Mouse (Mus musculus) kidney, adult 9 months (tissue): ENCODE data around the gene Hoxd9.
A peak's percentile ranks its signal among the peaks of the same experiment; 100 is the strongest.

ENCODE experiments used
- DNase-seq: peaks from one replicate; pipeline ENCODE4 v3.0.0; 2022

Hoxd9 gene

DNA sequence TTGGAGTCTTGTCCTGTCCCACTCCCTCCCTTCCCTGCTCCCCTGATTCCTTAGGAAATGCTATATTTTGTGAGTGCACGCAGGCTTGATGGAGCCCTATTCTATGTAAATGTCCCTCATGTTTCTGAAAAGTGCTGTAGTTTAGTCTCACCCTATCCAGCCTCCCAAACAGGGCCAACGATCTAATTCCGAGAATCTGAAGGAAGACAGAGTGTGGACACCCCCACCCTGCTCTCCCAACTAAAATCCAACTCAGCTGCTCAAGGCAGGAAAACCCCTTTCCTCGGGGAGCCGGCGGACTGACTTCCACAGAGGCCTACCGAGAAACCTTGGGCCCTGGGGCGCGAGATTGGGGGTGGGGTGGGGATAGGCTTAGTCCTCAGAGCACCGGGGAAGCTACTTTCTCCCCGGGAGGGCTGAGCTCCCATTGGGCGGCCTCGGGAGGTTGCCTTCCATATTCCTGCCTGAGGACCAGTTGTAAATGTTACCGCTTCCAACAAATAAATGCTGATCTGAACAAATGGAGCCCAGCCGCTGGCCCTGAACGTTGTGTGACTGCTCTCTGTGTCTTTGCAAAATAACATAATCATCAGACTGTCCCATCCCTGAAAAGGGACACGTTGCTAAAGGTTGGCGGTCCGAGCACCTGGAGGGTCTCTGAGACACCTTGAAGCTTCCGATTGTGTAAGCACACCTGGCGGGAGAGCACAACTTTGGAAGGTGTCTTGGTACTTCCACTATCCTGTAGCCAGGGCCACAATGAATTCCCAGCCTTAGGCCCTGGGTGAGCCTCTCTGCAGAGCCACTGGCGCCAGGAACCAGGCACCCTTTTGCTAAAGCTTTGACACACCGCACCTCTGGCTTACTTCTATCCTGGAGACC lies 2.4 kb downstream of the Hoxd9 start:
- no peak for DNase-seq

DNA sequence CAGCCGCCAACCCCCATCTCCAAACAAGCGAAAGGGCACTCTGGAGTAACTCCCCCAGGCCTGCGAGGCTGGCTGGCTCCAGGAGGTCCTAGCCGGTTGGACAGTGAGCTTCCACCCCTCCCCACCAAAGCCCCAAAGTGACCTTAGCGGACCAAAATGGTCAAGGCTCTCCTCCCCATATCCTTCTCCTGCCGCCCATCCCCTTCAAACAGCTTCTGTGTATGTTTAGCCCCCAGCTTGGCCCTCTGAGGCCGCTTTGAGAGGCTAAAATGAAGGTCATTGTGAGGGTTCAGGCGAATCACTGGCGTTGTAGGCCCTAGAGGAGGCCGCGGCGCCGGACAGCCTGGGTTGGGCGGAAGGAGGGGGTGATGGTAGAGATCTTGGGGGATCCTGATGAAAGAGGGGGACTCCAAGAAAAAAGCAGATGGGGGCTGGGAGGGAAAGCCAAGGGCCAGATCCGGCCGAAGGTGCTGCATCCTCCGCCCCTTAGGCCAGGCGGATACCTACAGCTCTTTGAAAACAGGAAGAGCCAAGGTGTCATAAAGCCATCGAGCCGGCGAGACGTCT lies 3.1 kb downstream of the Hoxd9 start:
- DNase-seq: peak; percentile 65

DNA sequence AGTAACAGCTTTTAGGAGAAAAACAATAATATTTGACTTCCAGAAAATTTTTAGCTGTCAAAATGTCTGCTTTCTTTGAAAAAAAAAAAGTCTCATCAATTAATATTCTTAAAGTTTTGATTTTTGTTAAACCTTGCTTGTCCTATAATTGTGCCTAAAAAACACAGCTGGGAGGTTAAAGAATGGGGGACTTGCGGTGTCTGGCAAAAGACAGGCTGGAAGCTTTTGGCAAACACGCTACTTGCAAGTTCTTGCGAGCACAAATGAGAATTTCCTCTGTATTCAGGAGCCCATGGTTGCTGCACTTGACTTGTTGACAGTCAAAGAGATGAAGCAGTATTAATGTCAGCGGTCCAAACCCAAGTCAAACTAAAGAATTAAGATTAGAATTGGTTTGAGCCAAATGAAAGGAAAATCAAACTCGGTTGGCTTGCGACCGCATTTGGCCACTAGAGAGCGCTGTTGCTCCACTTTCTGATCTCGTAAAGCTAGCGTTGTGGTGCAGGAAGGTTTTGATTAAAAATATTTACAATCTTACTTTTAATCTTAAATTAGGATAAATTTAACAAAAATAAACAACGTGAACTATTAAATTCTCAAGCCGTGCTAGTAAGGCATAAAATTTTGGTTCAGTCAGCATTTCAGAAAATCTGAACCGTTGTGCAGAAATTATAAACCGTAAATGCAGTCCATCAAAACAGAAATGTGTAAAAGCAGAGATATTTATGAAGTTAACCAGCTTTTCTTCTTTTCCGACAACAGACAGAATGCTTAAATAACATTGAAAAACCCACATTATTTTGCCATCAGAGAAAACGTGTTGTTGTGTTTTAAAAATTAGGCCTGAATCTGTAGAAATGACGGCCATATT lies 4.7 kb downstream of the Hoxd9 start:
- peak; percentile 88 for DNase-seq

DNA sequence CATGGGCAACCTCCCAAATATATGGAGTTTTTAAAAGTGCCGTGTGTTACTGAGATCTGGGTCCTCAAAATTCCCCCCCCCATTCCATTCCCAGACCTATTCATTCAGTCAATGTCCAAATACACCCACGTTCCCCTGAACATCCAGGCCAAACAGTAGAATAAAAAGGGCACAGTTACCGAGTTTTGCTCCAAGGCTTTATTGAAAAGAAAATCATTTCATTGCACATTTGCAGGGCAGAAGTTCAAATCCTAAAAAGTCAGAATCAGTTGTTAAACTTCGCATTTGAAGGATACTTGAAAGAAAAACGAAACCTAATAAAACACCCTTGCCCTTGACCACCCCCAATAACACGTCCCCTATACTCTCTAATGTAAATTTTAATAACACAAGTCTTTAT lies 5.3 kb downstream of the Hoxd9 start:
- DNase-seq: no peak

DNA sequence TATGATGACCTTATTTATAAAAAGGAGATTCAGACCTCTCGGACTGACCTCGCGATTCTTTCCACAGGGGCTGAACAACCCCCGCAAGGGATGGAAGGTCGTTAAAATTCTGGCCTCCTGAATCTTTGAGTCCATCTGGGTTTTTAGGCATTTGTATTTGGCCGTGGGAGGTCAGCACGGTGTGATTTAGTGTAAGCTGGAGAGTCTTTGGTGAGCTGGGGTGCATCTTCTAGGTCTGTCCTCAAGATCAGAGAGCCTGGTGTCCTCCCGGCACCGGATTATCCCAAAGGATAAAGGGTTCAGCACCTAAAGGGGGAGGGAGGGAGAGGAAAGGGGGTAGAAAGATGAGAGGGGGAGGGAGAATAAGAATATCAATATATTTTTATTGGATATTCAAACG lies 5.8 kb downstream of the Hoxd9 start:
- no peak for DNase-seq

DNA sequence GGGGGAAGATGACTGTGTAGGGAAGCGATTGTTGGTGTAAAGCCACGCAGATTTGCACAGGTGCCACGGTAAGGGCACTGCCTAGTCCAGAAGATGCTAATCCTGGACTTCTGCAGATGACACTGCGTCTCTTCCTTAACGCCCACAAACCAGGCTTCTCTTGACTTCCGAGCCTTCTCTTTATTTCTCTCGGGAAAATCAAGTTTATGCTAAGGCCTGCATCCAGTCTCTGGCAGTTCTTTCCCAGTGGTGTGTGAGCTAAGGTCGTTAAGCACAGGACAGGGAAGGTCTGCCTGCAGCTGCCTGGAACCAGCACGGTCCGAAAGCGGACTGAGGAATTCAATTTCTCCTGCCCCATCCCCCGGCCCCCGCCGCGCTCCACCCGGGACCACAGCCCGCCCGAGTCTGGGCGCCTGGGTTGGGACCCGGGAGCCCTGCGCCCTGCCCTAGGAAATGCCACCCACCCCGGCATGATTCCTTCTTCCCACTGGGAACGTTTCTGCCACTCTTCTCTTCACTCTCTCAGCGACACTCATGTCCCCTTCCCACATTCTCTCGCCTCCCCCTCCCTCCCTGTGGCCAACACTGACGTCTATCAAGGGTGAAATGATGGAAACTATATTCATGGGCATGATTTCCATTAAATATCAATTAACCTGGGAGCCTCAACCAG lies 6.3 kb downstream of the Hoxd9 start:
- peak; percentile 77 for DNase-seq

DNA sequence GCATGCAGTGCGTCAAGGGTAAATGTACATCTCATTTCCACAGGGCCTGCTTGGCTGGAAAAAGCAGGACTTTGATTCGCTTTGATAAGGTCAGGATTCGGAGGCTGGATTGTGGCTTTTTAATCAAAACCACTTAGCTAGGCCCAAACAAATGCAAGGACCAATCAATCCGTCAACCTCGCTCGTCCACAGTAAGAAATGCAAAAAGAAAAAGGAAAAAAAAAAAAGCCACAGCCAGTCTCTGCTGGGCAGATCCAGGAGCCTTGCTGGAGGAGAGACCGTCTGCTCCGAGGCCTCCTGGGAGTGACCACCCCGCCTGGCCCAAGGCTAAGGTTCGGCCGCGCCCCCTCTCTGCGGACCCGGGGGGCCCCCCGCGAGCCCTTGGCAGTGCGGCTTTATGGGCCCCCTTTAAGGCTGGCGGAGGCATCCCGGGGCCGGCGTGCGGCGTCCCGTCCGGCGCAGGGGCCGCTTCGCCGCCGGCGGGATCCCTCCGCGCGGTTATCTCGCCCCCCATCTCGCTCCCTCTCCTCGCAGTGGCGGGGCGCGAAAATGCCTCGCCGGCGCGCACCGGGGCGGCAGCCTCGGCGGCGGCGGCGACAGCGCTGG lies 7.0 kb downstream of the Hoxd9 start, which contains the start of gene Hoxd8:
TSS of gene Hoxd8 (plus strand) at position 223 of the 606 bp plus-strand sequence.
- DNase-seq: peak; percentile 82

DNA sequence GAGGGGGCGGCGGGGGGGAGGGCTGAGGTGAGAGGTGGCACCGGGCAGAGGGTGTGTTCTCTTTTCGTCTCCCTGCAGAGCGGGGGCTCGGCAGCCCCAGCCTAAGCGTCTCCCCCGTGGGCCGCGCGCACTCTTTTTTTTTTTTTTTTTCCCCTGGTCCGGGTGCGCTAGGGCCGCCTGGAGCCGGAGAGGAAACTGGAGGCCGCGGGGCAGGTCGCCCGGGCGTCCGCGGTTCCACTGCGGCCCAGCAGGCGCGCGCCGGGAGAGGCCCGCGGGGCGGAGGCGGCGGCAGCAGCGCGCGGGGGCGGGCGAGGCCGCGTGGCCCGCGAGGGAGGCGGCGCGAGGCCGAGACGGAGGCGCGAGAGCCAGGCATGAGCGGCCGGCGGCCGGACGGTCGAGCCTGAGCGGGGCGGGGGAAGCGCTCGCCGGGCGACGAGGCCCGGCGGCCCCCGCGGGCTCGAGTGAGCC lies 7.5 kb downstream of the Hoxd9 start:
- no peak for DNase-seq

DNA sequence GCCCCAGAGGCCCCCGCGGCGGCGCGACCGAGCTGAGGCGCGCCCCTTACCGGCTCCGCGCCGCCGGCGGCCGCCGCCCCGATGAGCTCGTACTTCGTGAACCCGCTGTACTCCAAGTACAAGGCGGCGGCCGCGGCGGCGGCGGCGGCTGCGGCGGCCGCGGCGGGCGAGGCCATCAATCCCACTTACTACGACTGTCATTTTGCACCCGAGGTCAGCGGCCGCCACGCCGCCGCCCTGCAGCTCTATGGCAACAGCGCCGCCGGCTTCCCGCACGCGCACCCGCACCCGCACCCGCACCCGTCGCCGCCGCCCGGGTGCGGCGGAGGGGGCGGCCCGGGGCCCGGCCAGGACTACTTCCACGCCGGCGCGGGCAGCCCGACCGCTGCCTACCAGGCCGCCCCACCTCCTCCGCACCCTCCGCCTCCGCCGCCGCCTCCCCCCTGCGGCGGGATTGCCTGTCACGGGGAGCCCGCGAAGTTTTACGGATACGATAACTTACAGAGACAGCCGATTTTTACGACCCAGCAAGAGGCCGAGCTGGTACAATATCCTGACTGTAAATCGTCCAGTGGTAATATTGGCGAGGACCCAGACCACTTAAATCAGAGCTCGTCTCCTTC lies 8.1 kb downstream of the Hoxd9 start:
- peak; percentile 64 for DNase-seq

DNA sequence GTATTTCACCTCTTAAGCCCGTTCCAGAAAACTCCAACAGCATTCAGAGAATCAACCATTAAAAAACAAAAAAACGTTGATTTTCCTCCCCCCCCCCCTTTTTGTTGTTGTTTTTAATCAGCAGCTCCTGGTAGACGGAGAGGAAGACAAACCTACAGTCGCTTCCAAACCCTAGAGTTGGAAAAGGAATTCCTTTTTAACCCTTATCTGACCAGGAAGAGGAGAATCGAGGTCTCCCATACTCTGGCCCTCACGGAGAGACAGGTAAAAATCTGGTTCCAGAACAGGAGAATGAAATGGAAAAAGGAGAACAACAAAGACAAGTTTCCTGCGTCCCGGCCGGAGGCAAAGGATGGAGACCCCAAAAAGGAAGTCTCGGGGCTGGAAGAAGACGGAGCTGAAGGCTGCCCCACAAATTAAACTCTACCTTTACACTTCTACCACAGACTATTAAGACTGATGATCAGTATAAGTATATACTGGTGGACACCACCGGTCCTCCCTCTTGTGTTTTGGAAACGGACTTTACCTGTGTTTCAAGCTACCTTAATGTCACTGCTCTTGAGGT lies 8.9 kb downstream of the Hoxd9 start:
- no peak for DNase-seq

DNA sequence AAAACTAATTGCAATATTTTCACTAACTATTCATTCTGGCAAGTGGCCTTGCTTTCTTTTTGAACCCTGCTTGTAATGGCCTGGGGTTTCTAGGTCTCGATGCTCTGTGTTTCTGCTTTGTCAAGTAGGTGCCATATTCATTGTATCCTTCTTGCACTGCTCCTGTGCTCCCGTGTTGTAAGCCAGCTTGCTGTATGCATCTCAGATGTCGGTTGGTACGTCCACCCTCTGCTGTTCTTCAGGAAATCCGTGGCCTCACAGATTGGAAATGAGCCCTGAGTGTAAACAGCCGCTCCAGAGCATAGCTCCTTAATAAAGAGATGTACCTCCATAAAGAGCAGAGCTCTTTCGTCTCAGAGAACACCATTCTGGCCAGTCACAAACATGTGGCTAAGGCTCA lies 10.1 kb downstream of the Hoxd9 start:
- no peak for DNase-seq

DNA sequence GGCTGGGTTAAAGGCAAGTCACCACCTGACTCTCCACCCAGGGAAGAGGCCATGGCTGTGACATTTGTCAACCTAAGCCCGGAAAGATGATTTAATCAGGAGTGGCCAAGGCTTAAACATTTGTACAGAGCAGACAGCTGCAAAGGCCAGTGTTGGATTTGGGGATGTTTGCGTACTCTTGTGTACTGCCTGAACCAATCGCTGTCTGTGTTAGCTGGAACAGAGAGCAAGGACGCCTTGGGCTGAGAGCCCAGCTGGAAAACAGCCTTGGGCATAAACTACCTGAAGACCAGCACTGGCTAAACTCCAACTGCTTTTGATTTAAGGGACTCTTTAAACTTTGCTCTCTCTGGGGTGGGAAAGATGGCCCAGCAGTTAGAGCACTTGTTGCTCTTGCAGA lies 11.1 kb downstream of the Hoxd9 start:
- peak; percentile 65 for DNase-seq

DNA sequence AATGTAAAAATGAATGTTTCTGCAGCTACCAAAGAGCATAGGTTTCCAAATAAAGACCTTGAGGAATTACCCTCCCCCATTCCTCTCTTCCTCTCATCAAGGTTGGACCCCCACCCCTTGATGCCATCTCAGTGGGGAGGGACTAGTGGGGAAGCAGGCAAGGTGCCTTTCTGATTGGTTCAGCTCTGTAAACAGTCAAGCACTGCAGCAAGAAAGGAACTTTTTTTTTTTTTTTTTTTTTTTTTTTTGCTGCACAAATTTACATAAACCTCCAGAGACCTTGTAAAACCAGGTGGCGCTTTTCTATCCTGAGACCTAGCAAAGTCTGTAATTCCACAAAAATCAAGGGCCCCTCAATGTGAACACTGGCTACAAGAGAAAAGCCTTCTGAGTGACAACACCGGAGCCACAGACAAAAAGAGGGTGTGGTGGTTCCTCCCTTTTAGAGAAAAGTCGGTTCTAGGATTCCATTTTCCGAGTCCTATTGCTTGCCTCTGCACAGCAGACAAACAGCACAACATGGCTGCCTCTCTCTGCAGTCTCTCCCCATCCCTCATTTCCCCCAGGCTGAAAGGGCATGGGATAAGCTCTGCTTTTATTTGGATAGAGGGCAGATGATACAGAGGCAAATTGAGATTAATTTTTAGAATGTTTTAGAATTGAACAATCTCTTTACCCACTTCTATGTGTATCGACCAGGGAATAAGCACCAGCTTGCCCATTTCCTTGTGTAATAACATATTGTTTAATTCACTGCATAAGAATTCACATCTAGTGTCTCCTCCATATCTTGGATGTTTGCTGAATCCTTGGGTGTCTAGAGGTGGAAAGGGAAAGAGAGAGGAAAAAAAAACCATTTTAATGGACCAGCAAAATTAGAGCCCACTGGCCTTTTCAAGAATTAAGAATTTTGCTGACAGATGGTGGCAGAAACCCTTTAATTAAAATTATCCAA lies 12.2 kb downstream of the Hoxd9 start:
- no peak for DNase-seq

DNA sequence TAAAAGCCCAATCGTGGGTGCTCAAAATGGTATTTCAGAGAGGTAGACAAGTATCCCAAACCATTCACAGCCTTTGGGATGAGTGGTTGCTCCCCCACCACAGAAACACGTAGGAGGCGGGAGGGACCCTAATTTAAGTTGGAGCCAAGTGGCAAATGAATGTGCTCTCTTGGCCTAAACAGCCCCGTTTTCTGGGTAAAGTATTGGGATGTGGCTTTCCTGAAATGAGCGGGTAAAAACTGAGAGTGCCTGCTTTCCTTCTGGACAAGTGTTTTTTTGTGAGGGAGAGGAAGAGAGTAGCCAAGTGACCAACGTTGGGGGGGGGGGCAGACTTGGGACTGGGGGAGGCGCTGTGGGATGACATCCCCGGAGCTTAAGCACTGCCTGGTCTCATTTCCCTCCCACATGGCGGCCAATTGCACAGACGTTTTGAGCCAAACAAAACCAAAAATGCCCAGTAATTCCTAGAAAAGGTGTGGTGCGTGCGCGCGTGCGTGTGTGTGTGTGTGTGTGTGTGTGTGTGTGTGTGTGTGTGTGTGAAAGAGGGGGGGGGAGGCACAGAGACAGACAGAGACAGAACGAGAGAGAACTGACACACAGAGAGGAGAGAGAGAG lies 13.5 kb downstream of the Hoxd9 start:
- DNase-seq: no peak

DNA sequence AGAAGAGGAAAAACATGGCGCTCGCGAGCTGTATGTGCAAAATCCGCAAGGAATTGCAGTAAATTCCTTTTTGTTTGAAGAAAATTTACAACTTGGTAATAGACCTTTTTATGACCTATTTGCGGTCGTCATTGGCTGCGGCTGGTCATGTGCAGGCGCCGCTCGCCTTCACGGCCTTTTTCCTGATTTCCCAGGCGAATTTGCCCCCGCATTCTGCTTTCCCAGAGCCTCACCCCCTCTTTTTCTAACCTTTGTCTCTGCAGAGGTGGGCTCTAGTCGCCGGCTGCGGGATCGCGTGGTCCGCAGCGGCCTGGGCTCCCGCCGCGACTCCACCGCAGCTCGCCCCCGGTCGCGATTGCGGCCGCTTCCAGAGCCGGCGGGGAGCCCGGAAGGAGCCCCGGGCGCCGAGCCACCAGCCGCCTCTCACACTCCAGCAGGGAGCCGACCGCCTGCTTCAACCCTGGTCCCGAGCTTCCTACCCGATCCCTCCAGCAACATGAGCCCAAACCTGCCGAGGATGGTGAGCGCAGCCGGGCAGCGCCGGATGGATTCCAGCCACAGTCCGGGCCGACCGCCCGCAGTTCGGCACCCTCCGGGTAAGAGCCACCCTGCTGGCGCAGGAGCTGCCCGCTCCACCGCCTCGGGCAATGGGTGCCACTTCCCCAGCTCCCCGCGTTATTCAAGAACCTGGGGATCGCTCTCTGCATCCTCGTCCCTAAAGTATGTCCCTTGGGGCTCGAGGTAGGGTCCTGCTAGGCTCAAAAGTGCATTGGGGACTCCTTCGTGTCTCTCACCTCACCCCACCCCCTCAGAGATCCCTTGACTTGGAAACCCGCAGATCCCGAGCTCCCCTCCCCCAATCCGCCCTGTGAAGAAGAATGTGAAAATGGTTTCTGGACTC lies 14.4 kb downstream of the Hoxd9 start, which contains the start of the genes Hoxd3 and Hoxd4:
TSS of gene Hoxd3 (plus strand) at position 207 of the 901 bp plus-strand sequence.
TSS of gene Hoxd4 (plus strand) at position 209 of the 901 bp plus-strand sequence.
- DNase-seq: peak; percentile 77

DNA sequence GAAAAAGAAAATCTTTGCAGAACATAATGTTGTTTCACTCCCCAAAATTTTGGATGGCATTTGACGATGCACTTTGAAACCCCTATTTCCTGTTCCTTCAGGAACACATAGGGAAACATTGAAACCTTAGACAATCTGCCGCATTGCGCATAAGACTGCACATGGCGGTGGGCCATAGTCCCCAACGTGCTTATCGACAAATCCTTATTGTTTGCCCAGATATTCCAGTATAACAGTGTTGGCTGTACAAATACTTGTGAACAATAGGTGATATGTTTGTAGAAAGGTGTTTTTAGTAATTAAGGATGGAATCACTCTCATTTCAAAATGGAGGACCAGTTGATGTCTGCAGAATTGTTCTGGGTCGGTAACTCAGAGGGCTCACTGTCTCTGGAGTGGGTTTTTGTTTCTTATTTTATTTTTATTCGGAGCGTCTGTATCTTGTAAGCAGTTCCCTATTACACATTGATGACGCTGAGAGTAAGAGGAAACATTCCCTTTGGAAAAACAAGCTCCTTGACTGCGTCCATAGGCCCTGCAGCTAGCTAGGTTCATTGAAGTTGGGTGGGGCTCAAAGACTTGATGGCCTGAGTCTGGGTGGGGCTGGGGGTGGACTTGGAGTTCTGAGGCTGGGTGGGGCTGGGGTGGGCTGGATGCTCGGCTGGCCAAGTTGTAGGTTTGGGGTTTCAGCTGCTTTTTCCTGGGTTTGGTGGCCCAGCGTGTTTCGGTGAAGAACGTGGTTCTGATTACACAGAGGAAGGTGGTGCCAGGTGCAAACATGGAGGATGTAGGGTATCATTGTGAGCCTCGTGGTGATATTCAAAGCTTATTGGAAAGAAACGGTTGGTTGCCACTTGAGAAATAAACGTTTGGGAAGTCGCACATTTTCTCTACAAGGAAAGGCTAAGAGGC lies 16.0 kb downstream of the Hoxd9 start:
- DNase-seq: no peak

DNA sequence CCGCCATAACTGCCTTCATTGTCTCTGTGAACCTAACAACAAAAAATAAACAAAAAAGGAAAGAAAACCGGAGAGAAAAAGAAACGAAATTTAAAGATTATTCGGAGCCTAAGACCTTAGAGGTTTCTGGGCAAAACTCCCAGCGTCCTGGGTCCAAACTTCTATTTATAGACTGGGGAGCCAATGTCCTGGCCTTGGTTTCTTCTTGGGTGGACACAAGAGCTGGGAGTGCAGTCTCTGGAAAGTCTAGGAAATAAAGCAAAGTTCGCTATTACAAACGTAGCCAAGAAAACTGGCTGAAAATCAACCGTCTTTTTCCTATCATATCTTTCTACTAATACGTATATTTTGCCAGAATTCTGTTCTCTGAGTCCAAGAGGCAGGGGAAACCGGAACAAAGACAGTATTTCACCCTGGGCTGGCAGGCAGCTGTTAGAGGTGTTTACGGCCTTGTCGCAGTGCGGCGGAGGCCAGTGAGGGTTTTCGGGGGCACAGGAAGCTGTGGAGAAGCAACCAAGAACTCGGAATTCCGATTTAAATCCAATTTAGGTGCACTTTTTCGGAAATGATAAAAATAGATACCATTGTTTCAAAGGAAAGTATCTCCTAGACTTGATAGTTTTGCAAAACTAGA lies 16.7 kb downstream of the Hoxd9 start:
- DNase-seq: no peak
